Mouse (Mus musculus) spleen, adult 2 months (tissue): ENCODE results near the gene Btnl10. TPM values are rescaled to one million over a fixed set of nuclear protein-coding genes. Genes with fewer than 3 reads are reported as not detected.
"Not testable (repeated sequence)": the region's sequence is repeated elsewhere in the genome, so short reads cannot be mapped to it uniquely, and the experiment has no call there.

Experiments used
- DNase-seq, 2 experiments: peaks; one replicate each; pipeline versions ENCODE4 v3.0.0 to v3.0.0-alpha.2; 2012 to 2021; ENCODE audit warnings: low spot score in 2 of 2, low read depth in 1 of 2
- H3K27ac ChIP-seq: fragments of 200-500 bp; 2 replicates; pipeline ENCODE4 v1.5.1; 2012; ENCODE audit warnings: low read length, inconsistent platforms; ENCODE audit not compliant: insufficient read depth
- H3K27me3 ChIP-seq: fragments of 200-500 bp; 2 replicates; pipeline ENCODE4 v1.6.1; 2012; ENCODE audit warnings: mild to moderate bottlenecking, moderate library complexity, low read length, inconsistent platforms; ENCODE audit not compliant: control insufficient read depth, insufficient read depth
- H3K36me3 ChIP-seq: fragments of 200-500 bp; 2 replicates; pipeline ENCODE4 v1.6.1; 2012; ENCODE audit warnings: mild to moderate bottlenecking, low read length, inconsistent platforms; ENCODE audit not compliant: control insufficient read depth, insufficient read depth
- H3K4me1 ChIP-seq: fragments of 200-500 bp; 2 replicates; pipeline ENCODE4 v1.6.1; 2011; ENCODE audit warnings: inconsistent platforms; ENCODE audit not compliant: control insufficient read depth, insufficient read depth, insufficient read length
- H3K4me3 ChIP-seq: fragments of 200-500 bp; 2 replicates; pipeline ENCODE4 v1.5.1; 2011; ENCODE audit warnings: mild to moderate bottlenecking, inconsistent platforms; ENCODE audit not compliant: insufficient read depth, insufficient read length; ENCODE audit errors: extremely low read depth
- CTCF ChIP-seq: fragments of 200-500 bp; IDR thresholded peaks from 2 replicates; pipeline ENCODE4 v1.5.1; 2011; ENCODE audit warnings: mild to moderate bottlenecking, inconsistent platforms; ENCODE audit not compliant: insufficient read depth, insufficient read length, insufficient replicate concordance; ENCODE audit errors: extremely low read depth
- POLR2A ChIP-seq: fragments of 200-500 bp; IDR thresholded peaks from 2 replicates; pipeline ENCODE4 v1.6.1; 2011; ENCODE audit warnings: low read depth, low read length, inconsistent platforms
- WGBS: fragments of 180-500 bp; shearing (Covaris S2); methylation state at CpG from one replicate; pipeline ENCODE4 v1.1.7; 2018; 5-methylcytosine and 5-hydroxymethylcytosine counted together
- polyA plus RNA-seq: library from polyadenylated mRNA; depleted of rRNA; stranded (reverse); fragments of >200 nt; gene quantifications from 2 replicates; pipeline ENCODE4 v1.2.3, GENCODE M21; 2012

Btnl10 gene
- polyA plus RNA-seq, 1 experiment = 14.9 TPM

DNA sequence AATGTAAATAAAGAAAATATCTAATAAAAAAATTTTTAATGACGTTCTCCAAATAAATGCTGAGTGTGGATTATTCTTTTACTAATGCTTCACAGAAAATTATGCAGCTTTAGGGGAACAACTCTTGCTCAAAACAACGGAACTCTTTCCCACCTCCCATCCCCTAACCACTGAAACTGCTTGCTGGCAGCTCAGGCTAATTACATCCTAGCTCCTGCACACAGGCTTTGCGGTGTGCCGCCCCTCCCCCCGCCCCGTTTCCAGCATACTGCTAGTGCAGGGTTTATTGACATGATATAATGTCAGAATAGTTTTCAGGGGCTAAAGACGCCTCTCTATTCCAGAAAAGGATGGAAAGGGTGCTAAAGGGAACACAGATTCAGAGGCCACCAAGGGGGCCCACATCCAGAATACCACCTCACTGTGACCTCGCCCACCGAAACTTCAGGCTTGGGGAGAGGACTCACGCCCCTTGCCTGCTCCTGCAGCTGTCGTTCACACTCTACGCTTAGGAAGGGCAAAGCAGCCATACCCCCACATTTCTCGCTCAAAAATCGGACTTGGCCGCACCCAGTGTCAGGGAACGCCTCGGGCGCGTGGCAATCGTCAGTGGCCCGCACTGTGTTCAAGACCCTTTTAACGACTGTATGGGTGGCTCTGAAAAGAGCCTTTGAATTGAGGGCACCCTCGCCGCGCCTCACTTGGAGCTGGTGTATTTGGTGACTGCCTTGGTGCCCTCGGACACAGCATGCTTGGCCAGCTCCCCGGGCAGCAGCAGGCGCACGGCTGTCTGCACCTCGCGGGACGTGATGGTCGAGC lies 35.9 kb downstream of the Btnl10 start:
- no peak for DNase-seq
- peak overlapping the region; percentile 59 for H3K4me3 ChIP-seq
- peaks cover 8% of the 10 kb centered on the region; the same call in 1 of the 2 replicates for H3K4me1 ChIP-seq
- peak overlapping the region; percentile 88 for H3K27ac ChIP-seq
- H3K36me3 ChIP-seq = no peaks in the 10 kb centered on the region
- no peaks in the 10 kb centered on the region for H3K27me3 ChIP-seq
- 1% methylated on average over 33 of the region's 33 CpGs for WGBS
- TF ChIP-seq POLR2A (no peak), CTCF (no peak)

DNA sequence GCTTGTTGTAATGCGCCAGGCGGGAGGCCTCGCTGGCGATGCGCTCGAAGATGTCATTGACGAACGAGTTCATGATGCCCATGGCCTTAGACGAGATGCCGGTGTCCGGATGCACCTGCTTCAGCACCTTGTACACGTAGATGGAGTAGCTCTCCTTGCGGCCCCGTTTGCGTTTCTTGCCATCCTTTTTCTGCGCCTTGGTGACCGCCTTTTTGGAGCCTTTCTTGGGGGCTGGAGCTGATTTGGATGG lies 36.4 kb downstream of the Btnl10 start:
- peak overlapping the region; percentile 88 for H3K27ac ChIP-seq
- DNase-seq, H3K36me3 ChIP-seq, H3K27me3 ChIP-seq, H3K4me1 ChIP-seq: not testable (repeated sequence)
- under 1% methylated on average over 17 of the region's 17 CpGs for WGBS
- peak overlapping the region; percentile 59 for H3K4me3 ChIP-seq

DNA sequence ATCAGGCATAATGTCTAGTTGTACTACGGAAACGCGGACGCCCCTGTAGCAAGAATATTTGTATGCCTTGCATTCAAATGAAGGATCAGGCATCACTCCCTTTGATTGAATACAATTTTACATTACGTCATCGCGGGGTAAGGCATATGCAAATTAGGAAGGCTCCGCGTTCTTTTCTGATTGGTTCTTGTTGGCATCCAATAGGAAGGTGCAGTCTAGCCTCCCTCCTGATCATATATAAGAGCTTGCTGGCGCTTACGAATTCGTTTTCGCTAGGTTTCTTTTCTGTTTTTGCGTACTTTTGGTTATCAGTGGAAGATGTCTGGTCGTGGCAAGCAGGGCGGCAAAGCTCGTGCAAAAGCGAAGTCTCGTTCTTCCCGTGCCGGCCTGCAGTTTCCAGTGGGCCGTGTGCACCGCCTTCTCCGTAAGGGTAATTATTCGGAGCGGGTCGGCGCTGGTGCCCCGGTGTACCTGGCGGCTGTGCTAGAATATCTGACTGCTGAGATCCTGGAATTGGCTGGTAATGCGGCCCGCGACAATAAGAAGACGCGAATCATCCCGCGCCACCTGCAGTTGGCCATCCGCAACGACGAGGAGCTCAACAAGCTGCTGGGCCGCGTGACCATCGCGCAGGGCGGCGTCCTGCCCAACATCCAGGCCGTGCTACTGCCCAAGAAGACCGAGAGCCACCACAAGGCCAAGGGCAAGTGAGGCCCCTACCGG lies 36.9 kb downstream of the Btnl10 start, which contains the start of the genes Hist3h2a and Trim17:
Gene Hist3h2a, plus strand, starts transcription at position 266 of the 723 bp plus-strand sequence.
Gene Trim17, plus strand, starts transcription at position 266 of the 723 bp plus-strand sequence.
- Histone ChIP-seq H3K4me1 (peaks cover 11% of the 10 kb centered on the region; the same call in 1 of the 2 replicates), H3K4me3 (peak within 1 kb of the TSS; percentile 86), H3K36me3 (no peaks in the 10 kb centered on the region), H3K27me3 (no peaks in the 10 kb centered on the region), H3K27ac (peak within 1 kb of the TSS; percentile 97)
- TF ChIP-seq POLR2A (peak; percentile 74; the same call in 1 of the 2 replicates), CTCF (peak; percentile 39; the same call in 1 of the 2 replicates)
- WGBS = under 1% methylated on average over 49 of the region's 49 CpGs
- DNase-seq = peak; percentile 79 to 96

DNA sequence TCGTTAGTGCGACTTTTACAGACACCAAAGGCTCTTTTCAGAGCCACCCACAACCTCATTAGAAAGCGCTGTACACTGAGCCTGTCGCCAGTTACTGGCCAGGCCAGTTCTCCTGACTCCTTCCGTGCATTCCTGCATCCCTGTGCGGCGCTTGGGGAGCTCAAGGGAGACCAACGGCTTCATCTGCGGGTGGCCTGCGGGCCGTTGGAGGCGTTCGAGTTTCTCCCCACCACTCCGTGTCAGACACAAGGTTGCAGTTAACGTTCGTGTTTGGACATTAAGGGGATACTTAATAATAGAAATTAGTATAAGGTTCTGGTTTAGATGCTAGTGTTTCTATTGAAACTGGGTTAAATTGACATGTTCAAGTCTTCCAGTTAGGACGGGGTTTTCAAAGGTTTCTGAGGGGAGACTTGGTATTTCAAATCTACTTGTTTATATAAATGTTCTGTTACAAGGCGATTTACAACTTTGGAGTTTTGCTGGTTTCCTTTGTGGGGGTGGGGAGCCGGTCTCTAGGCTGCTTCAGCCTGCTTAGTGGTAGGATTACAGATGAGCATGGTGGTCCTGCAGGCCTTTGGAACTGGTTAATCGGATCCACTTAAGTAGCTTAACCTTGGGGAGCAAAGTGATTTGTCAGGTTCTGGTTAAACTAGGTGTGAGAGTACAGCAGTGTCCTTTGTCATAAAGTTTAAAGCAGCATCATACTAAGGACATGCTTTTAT lies 37.6 kb downstream of the Btnl10 start:
- no peaks in the 10 kb centered on the region for H3K27me3 ChIP-seq
- H3K4me1 ChIP-seq = peaks cover 11% of the 10 kb centered on the region; the same call in 1 of the 2 replicates
- H3K4me3 ChIP-seq = peak overlapping the region; percentile 86
- TF ChIP-seq POLR2A (no peak; the same call in 1 of the 2 replicates), CTCF (no peak)
- no peaks in the 10 kb centered on the region for H3K36me3 ChIP-seq
- DNase-seq = no peak
- peak overlapping the region; percentile 97 for H3K27ac ChIP-seq
- under 1% methylated on average over 20 of the region's 20 CpGs for WGBS

DNA sequence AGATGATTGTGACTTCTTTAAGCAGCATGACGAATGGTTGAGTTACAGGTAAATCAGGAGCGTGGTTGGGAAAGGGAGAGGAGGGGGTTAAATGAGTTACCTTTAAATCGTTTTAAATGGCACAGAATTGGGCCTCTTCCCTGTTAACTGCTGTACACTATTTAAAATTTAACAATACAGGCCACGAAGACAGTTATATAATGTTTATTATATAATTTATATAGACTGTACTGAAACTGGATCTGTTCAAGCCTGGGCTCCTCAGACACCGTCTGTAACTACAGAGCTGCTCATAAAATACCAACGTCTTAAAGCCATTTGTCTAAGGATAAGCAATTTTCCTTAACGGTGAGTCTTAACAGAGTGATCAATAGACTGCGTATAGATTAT lies 38.2 kb downstream of the Btnl10 start:
- no peaks in the 10 kb centered on the region for H3K27me3 ChIP-seq
- peak overlapping the region; percentile 45 for H3K4me3 ChIP-seq
- peaks cover 11% of the 10 kb centered on the region; the same call in 1 of the 2 replicates for H3K4me1 ChIP-seq
- no peak for DNase-seq
- H3K27ac ChIP-seq = no peak overlapping the region
- TF ChIP-seq CTCF (no peak), POLR2A (no peak)
- no peaks in the 10 kb centered on the region for H3K36me3 ChIP-seq
- WGBS = 35% methylated on average over 8 of the region's 8 CpGs

DNA sequence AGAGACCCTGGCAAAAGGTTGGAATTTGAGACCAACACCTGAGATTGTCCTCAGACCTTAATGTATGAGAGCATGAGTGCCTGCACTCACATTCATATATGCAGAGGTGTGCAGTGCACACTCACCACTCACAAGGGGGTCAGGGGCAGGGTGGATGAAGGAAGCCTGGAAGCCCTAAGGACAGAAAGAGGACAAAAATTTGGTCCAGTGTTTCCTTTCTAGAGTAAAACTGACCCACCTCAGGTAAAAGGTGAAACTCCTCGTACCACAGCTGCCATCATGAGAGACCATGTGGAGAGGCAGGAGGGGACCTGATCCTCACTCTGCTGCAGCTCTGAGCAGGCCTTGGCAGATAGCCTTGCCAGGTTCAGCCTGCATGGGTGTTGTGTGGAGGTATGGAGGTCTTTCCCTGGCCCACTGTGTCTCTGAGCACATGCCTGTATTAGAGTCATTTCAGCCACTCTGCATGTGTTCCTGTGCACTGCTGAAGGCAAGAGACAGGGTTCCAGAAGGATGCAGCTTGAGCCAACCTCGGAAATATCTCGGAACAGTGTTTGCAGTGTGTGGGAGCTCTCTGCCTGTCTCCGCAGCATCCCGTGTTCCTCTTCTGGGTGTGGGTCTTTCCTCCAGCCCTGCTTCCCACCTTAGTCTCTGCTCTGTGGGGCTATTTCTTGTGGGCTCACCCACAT lies 39.7 kb downstream of the Btnl10 start:
- no peaks in the 10 kb centered on the region for H3K27me3 ChIP-seq
- DNase-seq = no peak
- peaks cover 11% of the 10 kb centered on the region; the same call in 1 of the 2 replicates for H3K4me1 ChIP-seq
- TF ChIP-seq POLR2A (no peak), CTCF (no peak)
- no peaks in the 10 kb centered on the region for H3K36me3 ChIP-seq
- H3K27ac ChIP-seq = no peak overlapping the region
- WGBS = 95% methylated on average over 5 of the region's 5 CpGs
- no peak overlapping the region for H3K4me3 ChIP-seq
